8 mouse cellular contexts compared by ENCODE assay signal in the genomic region with DNA sequence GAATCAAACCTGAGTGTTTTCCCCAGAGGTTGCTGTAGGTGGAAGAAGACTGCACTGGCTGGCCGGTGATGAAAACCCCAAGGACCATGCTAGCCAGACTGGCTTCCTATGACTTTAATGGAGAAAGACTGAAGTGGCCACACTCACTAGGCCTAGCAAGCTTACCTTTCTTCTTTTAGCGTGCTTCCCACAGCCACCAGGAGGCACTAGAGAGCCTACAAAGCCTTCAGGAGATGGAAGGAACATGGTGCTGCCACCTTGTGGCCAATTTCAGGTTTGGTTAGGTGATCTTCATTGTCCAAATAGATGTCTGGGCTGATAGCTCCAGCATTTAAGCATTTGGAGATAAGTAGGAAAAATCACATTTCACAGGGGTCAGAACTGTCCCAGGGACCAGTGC. TPM values are rescaled to one million over a fixed set of nuclear protein-coding genes. Genes with fewer than 3 reads are reported as not detected.
A peak's percentile ranks its signal among the peaks of the same experiment; 100 is the strongest.
DNase-seq lines count a peak whose midpoint lies in the region; ATAC-seq and TF ChIP-seq lines count a peak whose summit lies in the region.

No protein-coding gene starts in this region.

- no peaks in the 10 kb centered on the region for H3K27me3 ChIP-seq in CH12.LX (replicated peaks)
- H3K27me3 ChIP-seq in embryonic facial prominence, embryonic 15.5 days = no peaks in the 10 kb centered on the region
- no peaks in the 10 kb centered on the region for H3K27me3 ChIP-seq in thymus, adult 2 months (ENCODE audit: control insufficient read depth, insufficient read depth, low read length)

- H3K79me2 ChIP-seq in CH12.LX (replicated peaks; ENCODE audit: control insufficient read depth, extremely low read depth, insufficient read depth, poor library complexity, severe bottlenecking) = no peaks in the 10 kb centered on the region

- TF ChIP-seq RAD21 in CH12.LX (IDR thresholded peaks at IDR 0.05; ENCODE audit: low read depth, low read length) = peak; percentile 87

- no peak for TF ChIP-seq EP300 in CH12.LX (IDR thresholded peaks at IDR 0.05; ENCODE audit: low read length)

- H3K4me3 ChIP-seq in CH12.LX (replicated peaks in 1 of 3; ENCODE audit: low read depth in 2 of 3, low read length in 2 of 3, poor library complexity in 1 of 3) = no peak overlapping the region
- no peak overlapping the region for H3K4me3 ChIP-seq in bone marrow macrophage, adult 2 months (ENCODE audit: insufficient read depth, low read length)
- H3K4me3 ChIP-seq in embryonic facial prominence, embryonic 15.5 days (replicated peaks) = no peak overlapping the region
- no peak overlapping the region for H3K4me3 ChIP-seq in olfactory bulb, adult 2 months (ENCODE audit: insufficient read depth, low read depth, low read length)
- no peak overlapping the region for H3K4me3 ChIP-seq in thymus, adult 2 months (ENCODE audit: control insufficient read depth, insufficient read depth, low read length)

- dilution Hi-C loops in CH12.LX (cut with MboI; ENCODE audit: extremely low pct_ligation_motif_present, extremely low pct_unique_long_range_greater_than_20kb, low sequenced_read_pairs) = no loop called here

- H3K4me2 ChIP-seq in CH12.LX (ENCODE audit: insufficient read depth, low read depth, poor library complexity, severe bottlenecking) = no peak overlapping the region
- no peak overlapping the region for H3K4me2 ChIP-seq in embryonic facial prominence, embryonic 15.5 days (replicated peaks)

- 0 out of 2 replicates have a peak, but pooled peaks have one; percentile 9 for ATAC-seq in embryonic facial prominence, embryonic 15.5 days (ENCODE audit: insufficient number of reproducible peaks, low FRiP score, low TSS enrichment, low read depth)

- H3K36me3 ChIP-seq in CH12.LX (replicated peaks in 1 of 2; ENCODE audit: control insufficient read depth in 1 of 2, insufficient read depth in 1 of 2, low read length in 1 of 2) = peaks cover 23 to 40% of the 10 kb centered on the region in 2 experiments
- peaks cover 35% of the 10 kb centered on the region for H3K36me3 ChIP-seq in embryonic facial prominence, embryonic 15.5 days
- no peaks in the 10 kb centered on the region for H3K36me3 ChIP-seq in thymus, adult 2 months (ENCODE audit: control insufficient read depth, insufficient read depth, low read length)

- no peaks in the 10 kb centered on the region for H3K9me3 ChIP-seq in CH12.LX (replicated peaks; ENCODE audit: low read length)
- H3K9me3 ChIP-seq in embryonic facial prominence, embryonic 15.5 days (replicated peaks) = no peaks in the 10 kb centered on the region

- WGBS in embryonic facial prominence, embryonic 15.5 days = 20% methylated on average over 2 of the region's 2 CpGs
- WGBS in olfactory bulb, adult 2 months = 13% methylated on average over 2 of the region's 2 CpGs
- 23% methylated on average over 2 of the region's 2 CpGs for WGBS in thymus, adult 2 months

- H3K4me1 ChIP-seq in CH12.LX (ENCODE audit: control insufficient read depth in 1 of 2, insufficient read depth in 2 of 2) = no peaks in the 10 kb centered on the region
- H3K4me1 ChIP-seq in bone marrow macrophage, adult 2 months (ENCODE audit: control insufficient read depth, insufficient read depth, low read length) = no peaks in the 10 kb centered on the region
- H3K4me1 ChIP-seq in embryonic facial prominence, embryonic 15.5 days = peaks cover 11% of the 10 kb centered on the region
- no peaks in the 10 kb centered on the region for H3K4me1 ChIP-seq in olfactory bulb, adult 2 months (ENCODE audit: control insufficient read depth, insufficient read depth, low read length)
- no peaks in the 10 kb centered on the region for H3K4me1 ChIP-seq in thymus, adult 2 months (replicated peaks; ENCODE audit: control insufficient read depth, insufficient read depth, low read length)

- no peak for TF ChIP-seq POLR2A in CH12.LX (IDR thresholded peaks at IDR 0.05; ENCODE audit: low read depth, low read length)
- TF ChIP-seq POLR2A in bone marrow macrophage, adult 2 months (IDR thresholded peaks at IDR 0.05; ENCODE audit: borderline replicate concordance, low read depth, low read length) = no peak
- TF ChIP-seq POLR2A in olfactory bulb, adult 2 months (IDR thresholded peaks at IDR 0.05; ENCODE audit: insufficient read depth, low read depth, low read length) = no peak
- no peak for TF ChIP-seq POLR2A in thymus, adult 2 months (IDR thresholded peaks at IDR 0.05; ENCODE audit: control insufficient read depth, extremely low read depth, insufficient read depth, low read length, poor library complexity)

- H3K9ac ChIP-seq in CH12.LX (ENCODE audit: insufficient read depth, low read depth) = no peak overlapping the region
- H3K9ac ChIP-seq in embryonic facial prominence, embryonic 15.5 days = no peak overlapping the region

- TF ChIP-seq CTCF in CH12.LX (conservative IDR thresholded peaks at IDR 0.05 in 1 of 2, IDR thresholded peaks at IDR 0.05 in 1 of 2; ENCODE audit: low read depth in 2 of 2, low read length in 2 of 2) = peak; percentile 99 to 100
- TF ChIP-seq CTCF in bone marrow macrophage, adult 2 months (IDR thresholded peaks at IDR 0.05; ENCODE audit: low read depth, low read length) = peak; percentile 100
- TF ChIP-seq CTCF in olfactory bulb, adult 2 months (IDR thresholded peaks at IDR 0.05; ENCODE audit: insufficient read depth, low read depth, low read length) = peak; percentile 38; the same call in 1 of the 2 replicates
- TF ChIP-seq CTCF in thymus, adult 2 months (IDR thresholded peaks at IDR 0.05; ENCODE audit: borderline replicate concordance, control insufficient read depth, extremely low read depth, insufficient read depth, low read length, poor library complexity) = peak; percentile 48; the same call in 1 of the 2 replicates

- peak; percentile 98 for DNase-seq in CH12.LX (ENCODE audit: extremely low read depth)
- peak; percentile 68 to 91 for DNase-seq in heart, adult 9 months (ENCODE audit: low spot score in 2 of 2)
- DNase-seq in kidney, postnatal 36 days = peak; percentile 97 to 99
- peak; percentile 90 to 95 for DNase-seq in lung, adult 18-20 months
- peak; percentile 94 for DNase-seq in thymus, adult 2 months

- no peak overlapping the region for H3K27ac ChIP-seq in CH12.LX (ENCODE audit: insufficient read depth, low read depth)
- H3K27ac ChIP-seq in bone marrow macrophage, adult 2 months (ENCODE audit: insufficient read depth, low read depth, low read length) = no peak overlapping the region
- no peak overlapping the region for H3K27ac ChIP-seq in embryonic facial prominence, embryonic 15.5 days (replicated peaks)
- H3K27ac ChIP-seq in olfactory bulb, adult 2 months (ENCODE audit: insufficient read depth, low read depth, low read length) = no peak overlapping the region
- H3K27ac ChIP-seq in thymus, adult 2 months (ENCODE audit: control insufficient read depth, insufficient read depth, low read length) = no peak overlapping the region

- in situ Hi-C loops in CH12.LX (cut with MboI; ENCODE audit: low pct_ligation_motif_present, low pct_unique_long_range_greater_than_20kb, low sequenced_read_pairs) = loop anchor here (5.0 kb wide), 1 partner anchor 83 kb away; no protein-coding TSS in a partner anchor

RNA-seq across cellular contexts. Expression of a gene that starts 9.0 kb away (rescaled TPM):
- total RNA-seq in CH12.LX (2012; rRNA removed) (19.6 and 21.3 TPM in 2 replicates), CH12.LX (2014; rRNA removed) (14.7 and 17.1 TPM in 2 replicates)
- polyA plus RNA-seq in CH12.LX (2012; ENCODE audit: insufficient read length, low read depth) = 19.5 and 20.3 TPM in 2 replicates
- polyA plus RNA-seq in bone marrow macrophage, adult 2 months (2012; ENCODE audit: insufficient read depth, insufficient read length, missing spikeins) = 7.4 and 7.9 TPM in 2 replicates
- 28.3 and 29.8 TPM in 2 replicates for polyA plus RNA-seq in embryonic facial prominence, embryonic 15.5 days (2015; fragmentation: Nextera tagmentation; extraction: Ambion mirVana)
- not detected in 2 replicates for polyA plus RNA-seq in olfactory bulb, adult 2 months (2012; ENCODE audit: insufficient read depth, insufficient read length, low replicate concordance, missing spikeins)
- polyA plus RNA-seq in thymus, adult 2 months (2012; rRNA removed) = 17.9 and 24.7 TPM in 2 replicates

RNA-seq across cellular contexts. Expression of a gene that starts 16.6 kb away (rescaled TPM):
- not detected in 2 replicates for total RNA-seq in CH12.LX (2012; rRNA removed)
- total RNA-seq in CH12.LX (2014; rRNA removed) = not detected in 2 replicates
- not detected in 2 replicates for polyA plus RNA-seq in CH12.LX (2012; ENCODE audit: insufficient read length, low read depth)
- polyA plus RNA-seq in bone marrow macrophage, adult 2 months (2012; ENCODE audit: insufficient read depth, insufficient read length, missing spikeins) = 2.1 and 2.4 TPM in 2 replicates
- 5.6 and 6.5 TPM in 2 replicates for polyA plus RNA-seq in embryonic facial prominence, embryonic 15.5 days (2015; fragmentation: Nextera tagmentation; extraction: Ambion mirVana)
- polyA plus RNA-seq in olfactory bulb, adult 2 months (2012; ENCODE audit: insufficient read depth, insufficient read length, low replicate concordance, missing spikeins) = not detected in 2 replicates
- 23.8 and 27.3 TPM in 2 replicates for polyA plus RNA-seq in thymus, adult 2 months (2012; rRNA removed)

RNA-seq across cellular contexts. Expression of a gene that starts 22.9 kb away (rescaled TPM):
- total RNA-seq in CH12.LX (2012; rRNA removed) (32.4 and 41.2 TPM in 2 replicates), CH12.LX (2014; rRNA removed) (20.2 and 27.8 TPM in 2 replicates)
- 16.8 and 24.3 TPM in 2 replicates for polyA plus RNA-seq in CH12.LX (2012; ENCODE audit: insufficient read length, low read depth)
- polyA plus RNA-seq in bone marrow macrophage, adult 2 months (2012; ENCODE audit: insufficient read depth, insufficient read length, missing spikeins) = 53.8 and 63.3 TPM in 2 replicates
- polyA plus RNA-seq in embryonic facial prominence, embryonic 15.5 days (2015; fragmentation: Nextera tagmentation; extraction: Ambion mirVana) = 71.6 and 71.9 TPM in 2 replicates
- polyA plus RNA-seq in olfactory bulb, adult 2 months (2012; ENCODE audit: insufficient read depth, insufficient read length, low replicate concordance, missing spikeins) = not detected in 2 replicates
- polyA plus RNA-seq in thymus, adult 2 months (2012; rRNA removed) = 192 and 257 TPM in 2 replicates

RNA-seq across cellular contexts. Expression of a gene that starts 45.6 kb away (rescaled TPM):
- total RNA-seq in CH12.LX (2012; rRNA removed) = 3.3 and 3.5 TPM in 2 replicates
- total RNA-seq in CH12.LX (2014; rRNA removed) = 2.5 and 2.7 TPM in 2 replicates
- 5.0 and 6.5 TPM in 2 replicates for polyA plus RNA-seq in CH12.LX (2012; ENCODE audit: insufficient read length, low read depth)
- polyA plus RNA-seq in bone marrow macrophage, adult 2 months (2012; ENCODE audit: insufficient read depth, insufficient read length, missing spikeins) = 5.5 and 6.0 TPM in 2 replicates
- polyA plus RNA-seq in embryonic facial prominence, embryonic 15.5 days (2015; fragmentation: Nextera tagmentation; extraction: Ambion mirVana) = 6.2 and 6.5 TPM in 2 replicates
- not detected in 2 replicates for polyA plus RNA-seq in olfactory bulb, adult 2 months (2012; ENCODE audit: insufficient read depth, insufficient read length, low replicate concordance, missing spikeins)
- 8.8 and 9.2 TPM in 2 replicates for polyA plus RNA-seq in thymus, adult 2 months (2012; rRNA removed)

RNA-seq across cellular contexts. Expression of a gene that starts 46.6 kb away (rescaled TPM):
- total RNA-seq in CH12.LX (2012; rRNA removed) = 9.8 and 14.1 TPM in 2 replicates
- 6.6 TPM in 2 replicates for total RNA-seq in CH12.LX (2014; rRNA removed)
- polyA plus RNA-seq in CH12.LX (2012; ENCODE audit: insufficient read length, low read depth) = 9.4 and 10.0 TPM in 2 replicates
- polyA plus RNA-seq in bone marrow macrophage, adult 2 months (2012; ENCODE audit: insufficient read depth, insufficient read length, missing spikeins) = 4.8 and 6.9 TPM in 2 replicates
- polyA plus RNA-seq in embryonic facial prominence, embryonic 15.5 days (2015; fragmentation: Nextera tagmentation; extraction: Ambion mirVana) = 20.8 and 22.1 TPM in 2 replicates
- polyA plus RNA-seq in olfactory bulb, adult 2 months (2012; ENCODE audit: insufficient read depth, insufficient read length, low replicate concordance, missing spikeins) = 221 TPM in 1 of 2 replicates, not detected in the other
- polyA plus RNA-seq in thymus, adult 2 months (2012; rRNA removed) = 25.3 and 29.3 TPM in 2 replicates

Comparison
In these comparisons a context has a peak if more than half of its experiments do, and no peak if none do; other contexts are left out.
1. CTCF ChIP-seq: peak in every context shown above with its lines; median percentile 100 in bone marrow macrophage, adult 2 months; 100 in CH12.LX; 48 in thymus, adult 2 months; 38 in olfactory bulb, adult 2 months.